Mouse (Mus musculus): ENCODE measurements around the gene Prkra. TPM values are rescaled to one million over a fixed set of nuclear protein-coding genes. Genes with fewer than 3 reads are reported as not detected.

The Prkra gene
- polyA plus RNA-seq, 1 experiment from 2014 or later, result 128 TPM

DNA sequence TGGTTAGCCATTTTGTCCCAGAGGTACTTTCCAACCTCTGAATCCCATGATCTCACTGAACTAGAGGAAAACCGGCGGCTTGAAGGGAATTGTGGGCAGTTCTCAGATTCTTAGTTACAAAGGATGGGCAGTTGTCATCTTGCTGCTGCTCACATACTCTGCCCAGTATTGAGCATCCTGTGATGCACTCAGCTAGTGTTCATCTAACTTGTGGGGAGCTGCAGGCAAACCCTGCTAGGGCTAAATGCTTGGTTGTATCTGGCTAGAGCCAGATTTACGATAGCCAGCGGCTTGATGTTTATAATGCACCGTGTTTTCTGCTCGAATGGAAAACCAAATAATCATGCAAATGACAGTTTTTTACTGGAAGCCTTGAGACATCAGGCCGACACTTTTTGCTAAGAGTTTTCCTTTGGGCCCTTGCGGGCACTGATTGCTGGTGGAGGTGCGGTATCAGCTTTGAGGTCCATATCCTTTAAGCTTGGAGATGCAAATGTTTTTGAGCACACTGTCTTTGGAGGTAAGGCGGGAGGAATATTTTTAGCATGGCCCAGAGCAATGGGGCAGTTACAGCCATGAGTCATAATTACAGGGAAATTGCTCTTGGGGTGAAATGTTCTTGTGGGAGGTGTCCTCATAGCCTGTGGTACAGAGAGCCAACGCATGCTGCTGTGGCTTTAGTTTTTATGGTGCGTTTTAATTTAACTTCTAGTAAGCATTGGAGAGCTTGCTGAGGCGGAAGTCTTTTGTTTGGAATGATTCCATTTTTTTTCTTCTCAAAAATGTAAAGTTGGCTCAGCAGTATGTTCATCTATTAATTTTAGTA, 28.8 kb upstream of the Prkra start:
- Histone ChIP-seq H3K27ac (ENCODE audit: low read depth, low read length) (no peak overlapping the region), H3K36me3 (ENCODE audit: control insufficient read depth, insufficient read depth, low read length) (no peaks in the 10 kb centered on the region), H3K4me1 (replicated peaks; ENCODE audit: control insufficient read depth, insufficient read depth, low read length) (peaks cover 7% of the 10 kb centered on the region), H3K9me3 (ENCODE audit: control insufficient read depth, low read length) (no peaks in the 10 kb centered on the region), H3K4me3 (ENCODE audit: low read depth, low read length) (peak overlapping the region; percentile 77), H3K27me3 (ENCODE audit: control insufficient read depth, insufficient read depth, low read length) (no peaks in the 10 kb centered on the region), H3K4me2 (replicated peaks; ENCODE audit: low read depth, low read length) (peak overlapping the region; percentile 54), H3K9ac (ENCODE audit: low read depth, low read length) (peak overlapping the region; percentile 29)
- ATAC-seq (ENCODE audit: low FRiP score) (no peak), DNase-seq (ENCODE audit: low spot score) (no peak)
- WGBS, result 71% methylated on average over 13 of the region's 13 CpGs

DNA sequence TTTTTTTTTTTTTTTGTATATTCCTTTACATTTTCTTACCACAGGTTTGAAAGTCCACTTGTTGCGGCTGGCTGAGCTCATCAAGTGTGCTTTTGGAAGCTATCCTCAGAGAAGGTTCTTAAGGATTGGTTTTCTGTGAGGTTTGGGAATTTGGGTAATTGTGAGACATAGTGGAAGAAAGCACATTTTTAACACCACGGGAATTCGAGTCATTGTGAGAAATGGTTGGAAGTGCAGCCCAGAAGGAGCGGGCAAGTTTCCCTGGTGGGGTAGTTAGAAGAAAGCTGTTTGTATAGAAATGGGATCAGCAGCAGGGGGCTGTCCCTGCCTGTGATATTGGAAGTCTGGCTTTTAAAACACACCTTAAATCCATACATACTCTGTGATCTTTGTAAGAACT, 28.1 kb upstream of the Prkra start:
- Histone ChIP-seq H3K27me3 (ENCODE audit: control insufficient read depth, insufficient read depth, low read length) (no peaks in the 10 kb centered on the region), H3K4me2 (replicated peaks; ENCODE audit: low read depth, low read length) (peak overlapping the region; percentile 54), H3K9ac (ENCODE audit: low read depth, low read length) (peak overlapping the region; percentile 84), H3K9me3 (ENCODE audit: control insufficient read depth, low read length) (no peaks in the 10 kb centered on the region), H3K36me3 (ENCODE audit: control insufficient read depth, insufficient read depth, low read length) (no peaks in the 10 kb centered on the region), H3K27ac (ENCODE audit: low read depth, low read length) (no peak overlapping the region), H3K4me3 (ENCODE audit: low read depth, low read length) (peak overlapping the region; percentile 77), H3K4me1 (replicated peaks; ENCODE audit: control insufficient read depth, insufficient read depth, low read length) (peaks cover 7% of the 10 kb centered on the region)
- DNase-seq (ENCODE audit: low spot score) (peak; percentile 28), ATAC-seq (ENCODE audit: low FRiP score) (no peak)
- 14% methylated on average over 4 of the region's 4 CpGs for WGBS

DNA sequence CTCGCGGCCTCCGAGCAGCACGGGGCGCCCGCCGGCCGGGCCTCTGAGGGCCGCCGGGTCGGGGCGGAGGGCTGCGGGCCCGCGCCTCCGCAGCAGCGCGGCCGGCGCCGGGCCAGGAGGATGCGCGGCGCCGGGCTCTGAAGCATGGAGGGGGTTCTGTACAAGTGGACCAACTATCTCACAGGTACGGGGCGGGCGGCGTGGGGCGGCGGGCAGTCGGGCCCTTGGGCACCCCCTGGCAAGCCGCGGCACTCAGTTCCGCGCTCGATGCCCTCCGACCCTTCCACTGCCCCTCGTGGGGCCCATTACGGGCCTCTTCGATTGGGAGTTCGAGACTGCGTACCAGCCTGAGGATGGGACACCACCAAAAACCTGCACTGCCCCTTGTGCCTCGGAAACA, 27.6 kb upstream of the Prkra start:
- Histone ChIP-seq H3K27me3 (ENCODE audit: control insufficient read depth, insufficient read depth, low read length) (no peaks in the 10 kb centered on the region), H3K27ac (ENCODE audit: low read depth, low read length) (peak overlapping the region; percentile 82), H3K36me3 (ENCODE audit: control insufficient read depth, insufficient read depth, low read length) (no peaks in the 10 kb centered on the region), H3K4me1 (replicated peaks; ENCODE audit: control insufficient read depth, insufficient read depth, low read length) (peaks cover 7% of the 10 kb centered on the region), H3K4me2 (replicated peaks; ENCODE audit: low read depth, low read length) (peak overlapping the region; percentile 54), H3K9me3 (ENCODE audit: control insufficient read depth, low read length) (no peaks in the 10 kb centered on the region), H3K9ac (ENCODE audit: low read depth, low read length) (peak overlapping the region; percentile 84), H3K4me3 (ENCODE audit: low read depth, low read length) (peak overlapping the region; percentile 77)
- ATAC-seq (ENCODE audit: low FRiP score) (peak; percentile 61), DNase-seq (ENCODE audit: low spot score) (peak; percentile 65)
- WGBS, result under 1% methylated on average over 31 of the region's 44 CpGs

DNA sequence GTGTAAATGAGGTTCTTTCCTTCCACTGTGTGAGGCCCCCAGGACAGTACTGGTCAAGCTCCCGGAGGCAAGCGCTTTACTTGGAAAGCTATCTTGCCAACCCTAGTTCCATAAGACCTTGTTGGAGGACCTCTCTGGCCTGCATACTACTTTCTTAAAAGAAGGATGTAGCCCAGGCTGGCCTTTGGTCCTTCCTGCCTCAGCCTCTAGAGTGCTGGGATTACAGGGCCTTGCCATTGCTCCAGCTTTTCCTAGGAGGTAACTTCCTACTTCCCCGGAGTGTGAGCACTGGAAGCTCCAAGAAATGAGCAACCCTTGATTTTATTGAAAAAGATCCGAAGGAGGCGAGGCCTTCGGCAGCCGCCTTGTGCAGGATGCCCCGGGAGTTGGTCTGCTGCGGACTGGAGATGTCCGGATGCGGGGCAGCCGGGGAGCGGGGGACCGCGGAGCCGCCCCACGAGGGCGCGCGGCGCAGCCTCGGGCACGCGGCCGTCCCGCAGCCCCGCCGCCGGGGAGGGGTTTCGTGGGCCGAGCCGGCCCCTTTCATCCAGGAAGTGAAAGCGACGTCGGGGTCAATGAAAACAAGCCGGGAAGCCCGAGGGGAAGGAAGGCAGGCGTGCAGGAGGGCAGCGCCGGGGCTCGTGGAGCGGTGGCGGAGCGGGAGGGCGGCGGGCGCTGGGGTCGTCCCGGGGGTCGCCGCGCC, 27.1 kb upstream of the Prkra start, which contains the start of gene Plekha3:
Gene Plekha3, plus strand, starts transcription at position 557 of the 703 bp plus-strand sequence.
- peak within 1 kb of the TSS; percentile 84 for H3K9ac ChIP-seq (ENCODE audit: low read depth, low read length)
- peak; percentile 70 for ATAC-seq (ENCODE audit: low FRiP score)
- DNase-seq (ENCODE audit: low spot score), result peak; percentile 81
- H3K4me2 ChIP-seq (replicated peaks; ENCODE audit: low read depth, low read length), result peak within 1 kb of the TSS; percentile 54
- H3K4me3 ChIP-seq (ENCODE audit: low read depth, low read length), result peak within 1 kb of the TSS; percentile 77
- peak within 1 kb of the TSS; percentile 82 for H3K27ac ChIP-seq (ENCODE audit: low read depth, low read length)
- H3K36me3 ChIP-seq (ENCODE audit: control insufficient read depth, insufficient read depth, low read length), result no peaks in the 10 kb centered on the region
- no peaks in the 10 kb centered on the region for H3K27me3 ChIP-seq (ENCODE audit: control insufficient read depth, insufficient read depth, low read length)
- no peaks in the 10 kb centered on the region for H3K9me3 ChIP-seq (ENCODE audit: control insufficient read depth, low read length)
- 7% methylated on average over 30 of the region's 52 CpGs for WGBS
- peaks cover 7% of the 10 kb centered on the region for H3K4me1 ChIP-seq (replicated peaks; ENCODE audit: control insufficient read depth, insufficient read depth, low read length)

DNA sequence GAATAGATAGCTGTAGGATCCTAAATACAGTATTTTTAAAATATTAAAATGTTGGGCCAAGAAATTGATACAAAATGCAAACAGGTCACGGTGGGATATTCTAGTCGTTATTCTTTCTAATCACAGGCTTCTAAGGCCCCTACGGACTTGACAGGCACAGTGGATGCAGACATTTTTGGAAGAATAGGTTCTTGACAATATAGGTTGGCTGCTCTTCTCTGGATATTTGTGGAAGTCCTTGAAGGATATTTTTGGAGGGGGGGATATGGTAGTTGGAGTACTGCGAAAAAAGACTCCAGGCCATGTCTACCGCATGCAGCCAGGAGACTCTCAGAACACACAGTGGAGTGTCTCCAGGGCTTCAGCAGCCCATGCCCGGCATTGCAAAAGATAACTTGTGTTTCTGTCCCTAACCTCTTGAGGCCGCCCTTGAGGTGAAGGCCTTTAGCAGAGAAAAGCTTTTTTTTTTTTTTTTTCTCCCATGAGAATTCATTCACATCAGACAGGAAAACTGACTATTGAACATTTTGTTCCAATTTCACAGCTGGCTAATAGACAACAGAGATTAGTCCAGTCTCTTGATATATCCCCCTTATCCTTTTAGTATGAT, 25.8 kb upstream of the Prkra start:
- peak; percentile 50 for DNase-seq (ENCODE audit: low spot score)
- Histone ChIP-seq H3K4me2 (replicated peaks; ENCODE audit: low read depth, low read length) (peak overlapping the region; percentile 56), H3K4me1 (replicated peaks; ENCODE audit: control insufficient read depth, insufficient read depth, low read length) (peaks cover 7% of the 10 kb centered on the region), H3K27ac (ENCODE audit: low read depth, low read length) (peak overlapping the region; percentile 53; the same call in 1 of the 2 replicates), H3K9ac (ENCODE audit: low read depth, low read length) (no peak overlapping the region), H3K9me3 (ENCODE audit: control insufficient read depth, low read length) (no peaks in the 10 kb centered on the region), H3K4me3 (ENCODE audit: low read depth, low read length) (peak overlapping the region; percentile 37), H3K27me3 (ENCODE audit: control insufficient read depth, insufficient read depth, low read length) (no peaks in the 10 kb centered on the region), H3K36me3 (ENCODE audit: control insufficient read depth, insufficient read depth, low read length) (no peaks in the 10 kb centered on the region)
- no peak for ATAC-seq (ENCODE audit: low FRiP score)
- WGBS, result 41% methylated on average over 7 of the region's 7 CpGs

DNA sequence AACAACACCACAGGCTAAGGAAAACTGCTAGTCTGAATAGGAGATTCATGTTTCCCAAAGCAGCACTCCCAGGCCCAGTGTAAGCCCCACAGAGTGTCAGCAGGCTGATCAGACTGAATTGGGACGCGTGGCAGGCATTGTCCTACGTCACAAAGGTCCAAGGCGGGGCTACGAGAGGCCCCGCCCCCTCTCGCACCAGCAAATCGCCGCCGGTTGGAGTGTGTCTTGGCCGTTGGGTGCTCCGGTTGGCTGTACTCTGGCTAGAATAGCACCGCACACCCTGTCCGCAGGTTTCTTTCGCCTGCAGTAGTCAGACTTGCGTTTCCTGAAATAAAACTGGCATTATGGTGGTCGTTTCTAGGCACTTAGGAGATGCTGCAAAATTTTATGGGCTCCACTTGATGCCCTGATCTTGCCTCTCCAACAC, 25.2 kb upstream of the Prkra start, which contains the start of gene Fkbp7:
Gene Fkbp7, minus strand, starts transcription at position 151 of the 427 bp plus-strand sequence.
- Histone ChIP-seq H3K9ac (ENCODE audit: low read depth, low read length) (peak within 1 kb of the TSS; percentile 70), H3K36me3 (ENCODE audit: control insufficient read depth, insufficient read depth, low read length) (no peaks in the 10 kb centered on the region), H3K27me3 (ENCODE audit: control insufficient read depth, insufficient read depth, low read length) (no peaks in the 10 kb centered on the region), H3K27ac (ENCODE audit: low read depth, low read length) (peak within 1 kb of the TSS; percentile 64), H3K9me3 (ENCODE audit: control insufficient read depth, low read length) (no peaks in the 10 kb centered on the region), H3K4me2 (replicated peaks; ENCODE audit: low read depth, low read length) (peak within 1 kb of the TSS; percentile 56), H3K4me3 (ENCODE audit: low read depth, low read length) (peak within 1 kb of the TSS; percentile 37), H3K4me1 (replicated peaks; ENCODE audit: control insufficient read depth, insufficient read depth, low read length) (peaks cover 7% of the 10 kb centered on the region)
- ATAC-seq (ENCODE audit: low FRiP score) (peak; percentile 93), DNase-seq (ENCODE audit: low spot score) (peak; percentile 98)
- WGBS, result 0% methylated on average over 17 of the region's 17 CpGs

DNA sequence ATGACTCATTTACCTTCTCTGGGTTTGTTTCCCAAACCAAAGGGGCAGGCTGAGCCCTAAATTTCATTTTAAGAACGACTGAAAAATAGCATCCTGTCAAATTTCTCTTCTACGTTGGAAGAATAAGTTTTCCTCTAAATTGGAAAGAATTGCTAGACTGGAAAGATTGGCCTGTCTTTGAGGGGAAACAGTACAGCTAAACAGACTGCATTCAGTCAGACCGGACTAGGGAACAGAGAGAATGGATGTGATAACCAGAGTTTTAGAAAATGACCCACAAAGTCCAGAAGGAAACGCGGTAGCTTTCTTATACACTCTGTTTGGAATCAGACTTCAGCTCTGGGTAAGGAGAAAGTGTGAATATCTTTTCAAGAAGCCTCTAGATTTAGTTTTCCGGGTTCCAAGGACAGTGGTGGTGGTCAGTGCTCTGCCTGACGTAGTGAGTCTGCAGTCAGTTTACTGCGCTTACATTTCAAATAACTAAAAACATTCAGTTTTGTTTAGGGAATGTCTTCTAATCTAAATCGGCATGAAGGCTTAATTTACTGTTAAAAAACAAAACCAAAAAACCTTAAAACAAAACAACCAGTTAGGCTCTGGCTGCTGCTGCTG, 24.4 kb upstream of the Prkra start:
- Histone ChIP-seq H3K27ac (ENCODE audit: low read depth, low read length) (peak overlapping the region; percentile 64; the same call in 1 of the 2 replicates), H3K9ac (ENCODE audit: low read depth, low read length) (peak overlapping the region; percentile 70), H3K27me3 (ENCODE audit: control insufficient read depth, insufficient read depth, low read length) (no peaks in the 10 kb centered on the region), H3K9me3 (ENCODE audit: control insufficient read depth, low read length) (no peaks in the 10 kb centered on the region), H3K36me3 (ENCODE audit: control insufficient read depth, insufficient read depth, low read length) (no peaks in the 10 kb centered on the region), H3K4me3 (ENCODE audit: low read depth, low read length) (peak overlapping the region; percentile 37), H3K4me1 (replicated peaks; ENCODE audit: control insufficient read depth, insufficient read depth, low read length) (peaks cover 7% of the 10 kb centered on the region), H3K4me2 (replicated peaks; ENCODE audit: low read depth, low read length) (peak overlapping the region; percentile 56)
- no peak for ATAC-seq (ENCODE audit: low FRiP score)
- peak; percentile 36 for DNase-seq (ENCODE audit: low spot score)
- WGBS, result 47% methylated on average over 9 of the region's 9 CpGs

DNA sequence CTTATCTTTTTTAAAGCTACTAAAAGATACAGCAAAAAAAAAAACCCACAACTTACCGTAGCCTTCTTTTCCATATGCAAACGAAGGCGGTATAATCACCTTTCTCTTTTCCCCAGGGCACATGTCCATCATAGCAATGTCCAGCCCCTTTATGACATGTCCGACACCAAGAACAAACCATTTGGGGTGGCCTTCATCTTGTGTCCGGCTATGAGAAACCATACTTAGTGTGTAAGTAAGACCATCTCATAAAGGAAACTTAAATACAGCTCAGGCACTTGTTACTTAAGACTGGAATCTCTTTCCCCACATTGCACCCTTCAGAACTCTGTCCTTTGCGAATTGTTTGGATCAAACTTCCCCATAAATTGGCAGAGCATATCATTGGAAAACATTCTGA, 23.8 kb upstream of the Prkra start:
- Histone ChIP-seq H3K9ac (ENCODE audit: low read depth, low read length) (no peak overlapping the region; the same call in 1 of the 2 replicates), H3K27ac (ENCODE audit: low read depth, low read length) (no peak overlapping the region), H3K4me1 (replicated peaks; ENCODE audit: control insufficient read depth, insufficient read depth, low read length) (peaks cover 7% of the 10 kb centered on the region), H3K27me3 (ENCODE audit: control insufficient read depth, insufficient read depth, low read length) (no peaks in the 10 kb centered on the region), H3K4me2 (replicated peaks; ENCODE audit: low read depth, low read length) (peak overlapping the region; percentile 56), H3K36me3 (ENCODE audit: control insufficient read depth, insufficient read depth, low read length) (no peaks in the 10 kb centered on the region), H3K9me3 (ENCODE audit: control insufficient read depth, low read length) (no peaks in the 10 kb centered on the region), H3K4me3 (ENCODE audit: low read depth, low read length) (no peak overlapping the region)
- WGBS, result 90% methylated on average over 6 of the region's 6 CpGs
- DNase-seq (ENCODE audit: low spot score), result no peak
- ATAC-seq (ENCODE audit: low FRiP score), result no peak

Measured in hindbrain, embryonic 11.5 days (tissue).